Mouse (Mus musculus) liver, adult 2 months (tissue): ENCODE data around the gene Gm3285.
A peak's percentile ranks its signal among the peaks of the same experiment; 100 is the strongest.

Experiments
- CTCF ChIP-seq: fragments of 200-500 bp; IDR thresholded peaks from 2 replicates; pipeline ENCODE4 v1.5.1; 2011; ENCODE audit warnings: low read depth, low read length, control low read depth
- POLR2A ChIP-seq: fragments of 200-500 bp; IDR thresholded peaks from 2 replicates; pipeline ENCODE4 v1.6.1; 2011; ENCODE audit warnings: low read length, control low read depth; ENCODE audit not compliant: insufficient read depth; ENCODE audit errors: extremely low read depth

- TF ChIP-seq CTCF (peak; percentile 82), POLR2A (no peak)
Measured at GRCm38 (mm10) chr10:77878985-77879384, 17.2 kb downstream of the Gm3285 start.
